7 mouse cellular contexts compared by ENCODE assay signal in genomic region chr9:43270723-43271252, GRCm38 (mm10). TPM values are rescaled to one million over a fixed set of nuclear protein-coding genes. Genes with fewer than 3 reads are reported as not detected.
DNase-seq lines count a peak whose midpoint lies in the region; ATAC-seq and TF ChIP-seq lines count a peak whose summit lies in the region.

No protein-coding gene starts in this region.

- H3K9me3 ChIP-seq in E14TG2a.4 (ENCODE audit: low read length) (no peaks in the 10 kb centered on the region), G1E (replicated peaks) (peaks cover 5% of the 10 kb centered on the region; the same call in 1 of the 2 replicates)
- no peaks in the 10 kb centered on the region for H3K9me3 ChIP-seq in heart, embryonic 14.5 days (ENCODE audit: control insufficient read depth, low read length)
- H3K9me3 ChIP-seq in midbrain, postnatal 0 days (ENCODE audit: low read length): no peaks in the 10 kb centered on the region

- H3K27ac ChIP-seq in heart, embryonic 14.5 days (replicated peaks in 1 of 2; ENCODE audit: control insufficient read depth in 1 of 2, insufficient read depth in 1 of 2, low read depth in 2 of 2, low read length in 2 of 2): no peak overlapping the region
- H3K27ac ChIP-seq in midbrain, postnatal 0 days (ENCODE audit: low read depth, low read length): no peak overlapping the region

- WGBS in heart, embryonic 14.5 days: 1% methylated on average over 17 of the region's 17 CpGs
- WGBS in midbrain, postnatal 0 days: 7% methylated on average over 17 of the region's 17 CpGs

- DNase-seq in G1E (ENCODE audit: low spot score): no peak
- DNase-seq in layer of hippocampus, adult 8-10 months (ENCODE audit: low spot score in 2 of 2): peak; percentile 57 to 64
- DNase-seq in midbrain, postnatal 0 days (ENCODE audit: low spot score): no peak
- no peak for DNase-seq in cerebellum, postnatal 4 days (ENCODE audit: low spot score in 2 of 2)
- no peak for DNase-seq in MN1 (ENCODE audit: low spot score)

- ATAC-seq in G1E (ENCODE audit: extremely low read depth, insufficient number of reproducible peaks, low FRiP score, poor library complexity, severe bottlenecking): no peak
- no peak for ATAC-seq in heart, embryonic 14.5 days (ENCODE audit: insufficient number of reproducible peaks, insufficient read depth, low FRiP score, low read depth)
- no peak for ATAC-seq in midbrain, postnatal 0 days (ENCODE audit: low FRiP score)

- H3K4me3 ChIP-seq in E14TG2a.4 (replicated peaks; ENCODE audit: low read length) (peak overlapping the region; percentile 13; the same call in 1 of the 2 replicates), G1E (ENCODE audit: low read depth, low read length) (peak overlapping the region; percentile 20; the same call in 1 of the 2 replicates)
- H3K4me3 ChIP-seq in heart, embryonic 14.5 days (ENCODE audit: control insufficient read depth in 1 of 2, insufficient read depth in 1 of 2, low read depth in 1 of 2, low read length in 2 of 2): peak overlapping the region; percentile 22 to 39
- H3K4me3 ChIP-seq in midbrain, postnatal 0 days (ENCODE audit: low read depth, low read length): no peak overlapping the region

- H3K27me3 ChIP-seq in E14TG2a.4 (ENCODE audit: insufficient read depth, low read length): peaks cover 57% of the 10 kb centered on the region
- peaks cover 18% of the 10 kb centered on the region for H3K27me3 ChIP-seq in G1E (ENCODE audit: insufficient read depth, low read length)
- H3K27me3 ChIP-seq in heart, embryonic 14.5 days (ENCODE audit: control insufficient read depth, insufficient read depth, low read length): peaks cover 33% of the 10 kb centered on the region
- peaks cover 23% of the 10 kb centered on the region; the same call in 1 of the 2 replicates for H3K27me3 ChIP-seq in midbrain, postnatal 0 days (ENCODE audit: insufficient read depth, low read length)

- TF ChIP-seq CTCF in E14TG2a.4 (conservative IDR thresholded peaks at IDR 0.05; ENCODE audit: low read length) (no peak), G1E (IDR thresholded peaks at IDR 0.05; ENCODE audit: low read depth, low read length) (no peak)
- no peak for TF ChIP-seq CTCF in midbrain, postnatal 0 days (IDR thresholded peaks at IDR 0.05)

- H3K9ac ChIP-seq in heart, embryonic 14.5 days (ENCODE audit: low read length): peak overlapping the region; percentile 56
- H3K9ac ChIP-seq in midbrain, postnatal 0 days (replicated peaks; ENCODE audit: low read length, poor library complexity, severe bottlenecking): no peak overlapping the region

- peak overlapping the region; percentile 71 for H3K4me2 ChIP-seq in heart, embryonic 14.5 days (ENCODE audit: low read length)
- 0 out of 2 replicates have a peak overlapping the region, but pooled peaks have one; percentile 9 for H3K4me2 ChIP-seq in midbrain, postnatal 0 days (ENCODE audit: low read depth, low read length, poor library complexity, severe bottlenecking)

- H3K36me3 ChIP-seq in E14TG2a.4 (ENCODE audit: insufficient read depth, low read length) (no peaks in the 10 kb centered on the region), G1E (replicated peaks) (no peaks in the 10 kb centered on the region)
- H3K36me3 ChIP-seq in heart, embryonic 14.5 days (ENCODE audit: control insufficient read depth, insufficient read depth, low read length): no peaks in the 10 kb centered on the region
- no peaks in the 10 kb centered on the region for H3K36me3 ChIP-seq in midbrain, postnatal 0 days (ENCODE audit: insufficient read depth, low read length)

- H3K4me1 ChIP-seq in E14TG2a.4 (replicated peaks; ENCODE audit: low read depth, low read length) (peaks cover 60% of the 10 kb centered on the region), G1E (ENCODE audit: insufficient read depth, low read depth, low read length) (peaks cover 26% of the 10 kb centered on the region)
- peaks cover 2 to 10% of the 10 kb centered on the region in 2 experiments; a peak in 3 of 4 replicates for H3K4me1 ChIP-seq in heart, embryonic 14.5 days (ENCODE audit: control insufficient read depth in 2 of 2, insufficient read depth in 2 of 2, low read length in 2 of 2)
- H3K4me1 ChIP-seq in midbrain, postnatal 0 days (ENCODE audit: insufficient read depth, low read length): no peaks in the 10 kb centered on the region

RNA-seq across cellular contexts. Expression of gene Oaf, which starts 31.1 kb away (rescaled TPM):
- total RNA-seq in G1E (2014; fragmentation: Nextera tagmentation) (15.2 and 29.5 TPM in 2 replicates), G1E (2017) (22.1 and 28.8 TPM in 2 replicates)
- polyA plus RNA-seq in G1E (2012): 24.2 and 26.9 TPM in 2 replicates
- polyA plus RNA-seq in heart, embryonic 14.5 days (2014; fragmentation: Nextera tagmentation; extraction: Ambion mirVana): 39.6 and 41.2 TPM in 2 replicates
- total RNA-seq in layer of hippocampus, adult 8-10 months (2022): 10 to 100 TPM; 14.4 to 23.9 (median 18.0) TPM
- total RNA-seq in midbrain, postnatal 0 days (2014; rRNA removed): 4.7 and 4.9 TPM in 2 replicates
- polyA plus RNA-seq in midbrain, postnatal 0 days (2015; fragmentation: Nextera tagmentation; extraction: Ambion mirVana): 4.5 and 4.7 TPM in 2 replicates

RNA-seq across cellular contexts. Expression of gene Trim29, which starts 39.9 kb away (rescaled TPM):
- total RNA-seq in G1E (2014; fragmentation: Nextera tagmentation) (not detected in 2 replicates), G1E (2017) (not detected in 2 replicates)
- polyA plus RNA-seq in G1E (2012): not detected in 2 replicates
- 0.09 TPM in 1 of 2 replicates, not detected in the other for polyA plus RNA-seq in heart, embryonic 14.5 days (2014; fragmentation: Nextera tagmentation; extraction: Ambion mirVana)
- under 1 TPM in 3 of 4 experiments, not detected in 1; 0.13 to 0.56 (median 0.23) TPM for total RNA-seq in layer of hippocampus, adult 8-10 months (2022)
- total RNA-seq in midbrain, postnatal 0 days (2014; rRNA removed): 0.24 and 2.4 TPM in 2 replicates
- polyA plus RNA-seq in midbrain, postnatal 0 days (2015; fragmentation: Nextera tagmentation; extraction: Ambion mirVana): 0.12 and 0.16 TPM in 2 replicates

Comparison
In these comparisons a context has a peak if more than half of its experiments do, and no peak if none do; other contexts are left out.
1. DNase-seq: peak in layer of hippocampus, adult 8-10 months (2 of 2); none in G1E (single experiment), midbrain, postnatal 0 days (single experiment), cerebellum, postnatal 4 days (0 of 2) and MN1 (single experiment).